Comparison of ENCODE assay signal across 9 mouse cellular contexts in the genomic region with DNA sequence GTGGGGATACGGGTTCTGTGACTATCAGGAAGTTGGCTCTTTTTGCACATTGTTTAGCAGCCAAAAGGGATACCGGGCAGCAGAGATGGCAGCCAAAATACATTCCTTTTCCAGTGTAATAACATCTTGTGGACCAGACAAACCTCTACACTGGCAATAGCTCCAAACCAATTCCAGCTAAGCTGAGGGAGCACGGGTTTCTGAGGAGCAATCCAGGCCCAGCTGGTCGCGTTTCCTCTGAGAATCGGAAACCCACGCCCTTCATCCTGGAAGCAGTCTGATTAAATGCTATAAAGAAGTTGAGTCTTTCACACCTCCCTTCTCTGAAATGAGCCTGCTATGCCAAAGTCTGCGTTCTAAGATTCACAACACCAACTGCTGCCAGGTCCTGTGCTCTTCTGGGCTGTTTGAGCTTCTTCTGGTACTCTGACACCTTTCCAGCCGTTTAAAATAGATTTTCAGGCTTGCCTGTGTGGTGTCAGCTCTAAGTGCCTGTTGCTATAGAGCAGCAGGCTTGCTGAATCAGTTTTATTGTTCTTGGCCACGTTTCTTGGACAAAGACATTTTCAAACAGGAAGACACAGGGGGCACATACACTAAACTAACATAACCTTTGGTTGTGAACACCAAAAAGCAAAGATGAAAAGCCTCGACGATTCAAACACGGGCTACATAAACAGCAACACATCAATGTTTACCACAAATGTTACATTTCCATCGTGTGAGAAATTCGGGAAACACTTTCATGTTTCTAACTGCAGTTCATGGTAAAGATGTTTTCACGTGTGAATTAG.
DNase-seq lines count a peak whose midpoint lies in the region; ATAC-seq and TF ChIP-seq lines count a peak whose summit lies in the region.
"Had no signal": no experiment of that assay in that cellular context is flagged by ENCODE, and none has a peak within 500 bp of the region (broad histone marks: within the 10 kb centered on the region; RNA-seq: fewer than 3 reads in every experiment).

No protein-coding gene starts in this region.

- peaks cover 20% of the 10 kb centered on the region; the same call in 1 of the 2 replicates for H3K4me1 ChIP-seq in lung, postnatal 0 days (ENCODE audit: insufficient read depth, low read depth, low read length)
- H3K4me1 ChIP-seq in hindbrain, embryonic 16.5 days (ENCODE audit: control insufficient read depth, insufficient read depth, low read depth, low read length) = peaks cover 22% of the 10 kb centered on the region
- H3K4me1 ChIP-seq in limb, embryonic 13.5 days = peaks cover 40% of the 10 kb centered on the region

- H3K27me3 ChIP-seq in lung, postnatal 0 days (replicated peaks; ENCODE audit: insufficient read depth, low read length) = no peaks in the 10 kb centered on the region
- H3K27me3 ChIP-seq in hindbrain, embryonic 16.5 days (replicated peaks; ENCODE audit: control insufficient read depth, insufficient read depth, low read length) = no peaks in the 10 kb centered on the region
- no peaks in the 10 kb centered on the region for H3K27me3 ChIP-seq in limb, embryonic 13.5 days

- H3K9ac ChIP-seq in lung, postnatal 0 days (replicated peaks; ENCODE audit: low read depth) = no peak overlapping the region
- H3K9ac ChIP-seq in hindbrain, embryonic 16.5 days (ENCODE audit: low read depth, low read length) = no peak overlapping the region
- no peak overlapping the region for H3K9ac ChIP-seq in limb, embryonic 13.5 days
- H3K9ac ChIP-seq: liver, embryonic 14.5 days had no signal

- H3K4me2 ChIP-seq in lung, postnatal 0 days (replicated peaks; ENCODE audit: low read depth, low read length) = peak overlapping the region; percentile 32; the same call in 1 of the 2 replicates
- peak overlapping the region; percentile 18; the same call in 1 of the 2 replicates for H3K4me2 ChIP-seq in hindbrain, embryonic 16.5 days (ENCODE audit: low read length)
- H3K4me2 ChIP-seq in limb, embryonic 13.5 days (replicated peaks) = peak overlapping the region; percentile 25

- peak; percentile 59 for ATAC-seq in lung, postnatal 0 days
- ATAC-seq in frontal cortex, adult (ENCODE audit: low TSS enrichment) = peak; percentile 97
- peak; percentile 35; the same call in 1 of the 2 replicates for ATAC-seq in hindbrain, embryonic 16.5 days
- peak; percentile 75; the same call in 1 of the 2 replicates for ATAC-seq in limb, embryonic 13.5 days (ENCODE audit: low FRiP score, low read depth)

- peak; percentile 74 for DNase-seq in lung, postnatal 0 days (ENCODE audit: low spot score)
- no peak for DNase-seq in lung, postnatal 36 days
- DNase-seq in telencephalon, adult 2 months (ENCODE audit: low read depth, low spot score) = peak; percentile 90
- no peak for DNase-seq in adrenal gland, adult (ENCODE audit: inconsistent age in 2 of 2, low spot score in 1 of 2)
- no peak for DNase-seq in retina, embryonic 14.5 days (ENCODE audit: low spot score)

- TF ChIP-seq EP300 in lung, postnatal 0 days (IDR thresholded peaks at IDR 0.05) = peak; percentile 55

- H3K27ac ChIP-seq in lung, postnatal 0 days (ENCODE audit: low read length) = peak overlapping the region; percentile 74
- peak overlapping the region; percentile 69 for H3K27ac ChIP-seq in hindbrain, embryonic 16.5 days (ENCODE audit: low read depth, low read length)
- peak overlapping the region; percentile 72 for H3K27ac ChIP-seq in limb, embryonic 13.5 days
- H3K27ac ChIP-seq: liver, embryonic 14.5 days had no signal

- 8% methylated on average over 16 of the region's 16 CpGs for WGBS in lung, postnatal 0 days
- 31% methylated on average over 16 of the region's 16 CpGs for WGBS in hindbrain, embryonic 16.5 days
- WGBS in limb, embryonic 13.5 days = 35% methylated on average over 16 of the region's 16 CpGs

- H3K9me3 ChIP-seq in lung, postnatal 0 days (ENCODE audit: low read length) = no peaks in the 10 kb centered on the region
- H3K9me3 ChIP-seq in hindbrain, embryonic 16.5 days (ENCODE audit: control insufficient read depth, low read length) = no peaks in the 10 kb centered on the region
- no peaks in the 10 kb centered on the region for H3K9me3 ChIP-seq in limb, embryonic 13.5 days

- no peak overlapping the region for H3K4me3 ChIP-seq in lung, postnatal 0 days (ENCODE audit: low read depth, low read length)
- no peak overlapping the region for H3K4me3 ChIP-seq in hindbrain, embryonic 16.5 days (ENCODE audit: low read length)
- H3K4me3 ChIP-seq in limb, embryonic 13.5 days = no peak overlapping the region

- TF ChIP-seq CTCF in lung, postnatal 0 days (IDR thresholded peaks at IDR 0.05) = no peak

- no peaks in the 10 kb centered on the region for H3K36me3 ChIP-seq in lung, postnatal 0 days (ENCODE audit: insufficient read depth, low read length)
- H3K36me3 ChIP-seq in hindbrain, embryonic 16.5 days (ENCODE audit: control insufficient read depth, insufficient read depth, low read length) = peaks cover 2% of the 10 kb centered on the region; the same call in 1 of the 2 replicates
- peaks cover 13% of the 10 kb centered on the region for H3K36me3 ChIP-seq in limb, embryonic 13.5 days

Comparison
In these comparisons a context has a peak if more than half of its experiments do, and no peak if none do; other contexts are left out.
1. DNase-seq: peak in lung, postnatal 0 days (single experiment) and telencephalon, adult 2 months (single experiment); none in lung, postnatal 36 days (single experiment), adrenal gland, adult (0 of 2) and retina, embryonic 14.5 days (single experiment).
2. ATAC-seq: peak in every context shown above with its lines; median percentile 97 in frontal cortex, adult; 75 in limb, embryonic 13.5 days; 59 in lung, postnatal 0 days; 35 in hindbrain, embryonic 16.5 days.
3. Peak in every context shown above with its lines, with median percentiles within 50 percentile points of each other: H3K27ac ChIP-seq and H3K4me2 ChIP-seq.